Mouse (Mus musculus) spleen, adult 12 weeks (tissue): ENCODE measurements around the gene Wdr25.
A peak's percentile ranks its signal among the peaks of the same experiment; 100 is the strongest.

Experiments
- DNase-seq: peaks from one replicate; pipeline ENCODE4 v3.0.0; 2022; ENCODE audit warnings: low spot score

Gene Wdr25

GRCm38 (mm10) chr12:108896006-108896405 is 2.6 kb downstream of the Wdr25 start:
- DNase-seq: no peak

GRCm38 (mm10) chr12:108901346-108901745 is 7.9 kb downstream of the Wdr25 start:
- DNase-seq: no peak

- DNase-seq: peak; percentile 27
Observed at GRCm38 (mm10) chr12:108902940-108903339, 9.5 kb downstream of the Wdr25 start.

- DNase-seq: no peak
Observed at GRCm38 (mm10) chr12:108903600-108904275, 10.3 kb downstream of the Wdr25 start.

- DNase-seq: no peak
Observed at GRCm38 (mm10) chr12:108904276-108904653, 10.8 kb downstream of the Wdr25 start.

- no peak for DNase-seq
Observed at GRCm38 (mm10) chr12:108905620-108906302, 12.3 kb downstream of the Wdr25 start.

GRCm38 (mm10) chr12:108906398-108906797 is 13.0 kb downstream of the Wdr25 start:
- no peak for DNase-seq

GRCm38 (mm10) chr12:108909846-108910433 is 16.5 kb downstream of the Wdr25 start:
- no peak for DNase-seq

GRCm38 (mm10) chr12:108912442-108912841 is 19.0 kb downstream of the Wdr25 start:
- DNase-seq: no peak

- DNase-seq: no peak
Observed at GRCm38 (mm10) chr12:108914198-108914597, 20.8 kb downstream of the Wdr25 start.

GRCm38 (mm10) chr12:108914709-108915340 is 21.4 kb downstream of the Wdr25 start:
- DNase-seq: no peak

- DNase-seq: no peak
Observed at GRCm38 (mm10) chr12:108915893-108916292, 22.5 kb downstream of the Wdr25 start.

GRCm38 (mm10) chr12:108916447-108917042 is 23.1 kb downstream of the Wdr25 start:
- no peak for DNase-seq

- DNase-seq: no peak
Observed at GRCm38 (mm10) chr12:108917509-108917908, 24.1 kb downstream of the Wdr25 start.

GRCm38 (mm10) chr12:108918753-108919152 is 25.3 kb downstream of the Wdr25 start:
- no peak for DNase-seq

- no peak for DNase-seq
Observed at GRCm38 (mm10) chr12:108926606-108927111, 33.2 kb downstream of the Wdr25 start.

- DNase-seq: no peak
Observed at GRCm38 (mm10) chr12:108928249-108928648, 34.8 kb downstream of the Wdr25 start.

GRCm38 (mm10) chr12:108929475-108929874 is 36.0 kb downstream of the Wdr25 start:
- DNase-seq: no peak

GRCm38 (mm10) chr12:108931341-108932053 is 38.1 kb downstream of the Wdr25 start:
- no peak for DNase-seq

GRCm38 (mm10) chr12:108932113-108932512 is 38.7 kb downstream of the Wdr25 start:
- DNase-seq: no peak

- DNase-seq: no peak
Observed at GRCm38 (mm10) chr12:108934231-108934630, 40.8 kb downstream of the Wdr25 start.

- DNase-seq: no peak
Observed at GRCm38 (mm10) chr12:108936834-108937233, 43.4 kb downstream of the Wdr25 start.
